Mouse (Mus musculus) mouse trophoblast stem cell (cell line): ENCODE results near the gene Gdpd5.

Source experiments
- in situ Hi-C, 2 experiments: fragments of 300-500 bp; cut with MseI, MboI; formaldehyde crosslinking; loops; 2 replicates in 1 of 2; 3 replicates in 1 of 2; pipeline ENCODE4 v1.15.1; 2025

Gene Gdpd5

DNA sequence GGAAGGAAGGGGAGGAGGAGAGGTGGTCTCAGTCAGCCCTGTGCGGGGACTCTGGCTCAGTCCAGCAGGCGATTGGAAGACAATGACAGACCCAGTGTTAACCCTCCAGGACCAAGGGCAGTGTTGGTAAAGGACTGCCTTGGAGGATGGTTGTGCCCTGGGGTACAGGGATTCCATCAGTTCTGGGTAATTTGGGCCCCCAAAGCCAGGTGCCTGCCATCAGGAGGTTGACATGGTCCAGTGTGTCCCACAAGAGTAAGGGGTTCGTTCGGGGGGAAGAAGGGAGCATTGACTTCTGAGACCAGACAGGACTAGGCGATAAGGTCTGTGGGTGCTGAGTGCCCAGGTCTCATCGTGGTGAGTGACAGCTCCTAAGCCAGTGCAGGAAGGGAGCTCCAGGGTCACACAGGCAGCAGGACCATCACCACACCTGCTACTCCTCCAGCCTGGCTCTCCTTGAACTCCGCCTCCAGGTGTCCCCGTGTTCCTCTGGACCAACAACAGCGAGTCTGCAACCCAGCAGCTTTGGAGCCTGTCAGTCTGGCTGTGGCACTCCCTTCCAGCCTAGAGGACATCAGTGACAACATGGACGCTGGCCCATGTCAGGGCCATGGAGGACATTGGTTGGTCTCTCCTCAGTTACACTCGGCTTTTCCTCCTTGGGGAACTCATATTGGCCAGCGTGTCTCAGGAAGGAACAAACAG, 23.0 kb downstream of the Gdpd5 start:
- in situ Hi-C loops = no loop called here

DNA sequence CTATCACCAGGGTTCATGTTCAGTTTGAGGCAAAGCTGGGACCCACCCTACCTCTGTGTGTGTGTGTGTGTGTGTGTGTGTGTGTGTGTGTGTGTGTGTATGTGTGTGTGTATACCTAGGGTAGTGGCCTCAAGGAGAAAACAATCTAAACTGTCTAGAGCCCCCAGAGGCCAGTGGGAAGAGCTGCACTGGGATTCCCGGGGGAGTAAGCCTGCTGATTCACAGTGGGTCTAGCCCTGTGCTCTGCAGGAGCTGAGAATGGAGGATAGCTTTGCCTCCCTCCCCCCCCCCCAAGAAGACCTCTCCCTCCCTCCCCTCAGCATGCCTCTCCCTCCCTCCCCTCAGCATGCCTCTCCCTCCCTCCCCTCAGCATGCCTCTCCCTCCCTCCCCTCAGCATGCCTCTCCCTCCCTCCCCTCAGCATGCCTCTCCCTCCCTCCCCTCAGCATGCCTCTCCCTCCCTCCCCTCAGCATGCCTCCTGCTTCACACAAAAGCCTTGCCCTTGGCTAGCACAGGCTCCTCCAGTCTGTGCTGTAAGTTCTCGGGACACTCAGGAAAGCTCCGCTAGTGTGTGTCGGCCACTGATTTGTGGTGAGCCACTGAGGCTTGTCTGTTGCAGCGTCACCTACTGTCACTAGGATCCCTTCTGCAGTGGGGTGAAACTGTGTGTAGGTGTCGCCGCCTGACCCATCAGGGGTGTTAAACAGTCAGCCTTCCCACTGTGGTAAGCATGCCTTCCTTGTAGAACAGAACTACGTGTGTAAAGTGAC, 24.4 kb downstream of the Gdpd5 start:
- in situ Hi-C loops = no loop called here

DNA sequence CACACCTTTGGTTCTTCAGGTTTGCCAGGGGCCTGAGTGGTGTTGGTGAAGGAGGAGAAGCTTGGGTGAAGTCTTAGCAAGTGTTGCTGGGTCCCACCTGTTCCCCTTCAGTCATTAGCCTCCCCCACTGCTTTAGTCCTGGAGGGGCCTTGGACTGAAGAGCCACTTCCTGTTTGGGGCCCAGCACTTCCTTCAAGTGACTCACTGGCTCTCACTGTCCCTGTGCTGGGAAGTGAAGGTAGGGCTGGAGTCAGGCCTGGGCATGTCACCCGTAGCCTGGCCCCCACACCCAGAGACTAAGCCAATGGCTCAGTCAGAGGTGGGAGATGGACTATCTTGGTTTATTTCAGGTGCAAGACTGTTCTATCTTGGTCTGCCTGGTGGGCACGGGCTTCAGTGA, 26.4 kb downstream of the Gdpd5 start:
- in situ Hi-C loops = no loop called here

DNA sequence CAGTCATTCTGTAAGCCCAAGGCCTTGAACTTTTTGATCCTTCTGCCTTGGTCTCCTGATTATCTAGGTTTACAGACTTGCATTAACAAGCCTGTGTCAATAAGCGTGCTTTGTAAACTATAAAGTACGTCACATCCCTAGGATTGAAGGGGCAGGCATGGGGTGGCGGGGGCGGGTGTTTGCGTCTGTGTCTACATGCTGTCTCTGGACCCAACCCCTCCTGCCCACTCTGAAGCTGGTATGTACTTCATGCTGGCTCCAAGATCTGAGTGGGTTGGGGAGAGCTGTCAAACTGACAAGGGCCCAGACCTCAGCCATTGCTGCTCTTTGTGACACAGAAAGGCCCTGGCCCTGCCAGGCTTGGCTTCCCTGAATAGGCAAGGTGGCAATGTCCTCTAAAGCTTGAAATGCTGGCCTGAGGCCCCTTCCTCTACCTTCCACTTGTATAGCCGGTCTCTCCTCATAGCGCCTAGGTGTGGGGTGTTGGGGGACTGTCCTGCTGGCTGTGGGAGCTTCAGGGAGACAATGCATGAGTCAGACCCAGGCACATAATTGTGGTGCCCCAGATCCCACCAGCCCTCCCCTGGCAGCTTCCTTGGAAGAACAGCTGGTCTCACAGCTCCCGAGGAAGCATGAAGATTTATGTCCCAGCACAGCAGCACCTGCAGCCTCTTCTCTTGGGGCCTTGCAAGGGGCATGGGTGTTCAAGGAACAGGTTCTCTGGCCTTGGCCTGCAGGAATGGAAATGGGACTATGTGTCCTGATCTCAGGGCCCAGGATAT, 28.4 kb downstream of the Gdpd5 start:
- in situ Hi-C loops = no loop called here

DNA sequence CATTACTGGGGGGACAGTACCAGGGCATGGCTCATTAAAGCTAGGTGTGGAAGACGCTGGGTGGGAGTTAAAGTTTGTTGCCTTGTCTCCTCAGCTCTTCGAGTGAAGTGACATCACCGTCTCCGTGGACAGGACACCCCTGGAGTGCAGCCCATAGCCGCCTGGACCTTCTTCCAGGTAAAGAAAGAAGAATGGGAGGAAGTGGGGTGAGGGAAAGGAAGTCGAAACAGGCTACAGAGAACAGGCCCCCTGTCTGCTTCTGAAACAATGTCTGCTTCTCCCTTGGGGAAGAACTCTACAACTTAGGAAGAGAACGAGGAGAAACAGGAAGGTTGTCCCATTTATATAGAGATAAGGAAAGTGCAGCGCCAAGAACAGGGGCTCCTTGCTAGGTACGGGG, 29.1 kb downstream of the Gdpd5 start:
- in situ Hi-C loops = no loop called here

DNA sequence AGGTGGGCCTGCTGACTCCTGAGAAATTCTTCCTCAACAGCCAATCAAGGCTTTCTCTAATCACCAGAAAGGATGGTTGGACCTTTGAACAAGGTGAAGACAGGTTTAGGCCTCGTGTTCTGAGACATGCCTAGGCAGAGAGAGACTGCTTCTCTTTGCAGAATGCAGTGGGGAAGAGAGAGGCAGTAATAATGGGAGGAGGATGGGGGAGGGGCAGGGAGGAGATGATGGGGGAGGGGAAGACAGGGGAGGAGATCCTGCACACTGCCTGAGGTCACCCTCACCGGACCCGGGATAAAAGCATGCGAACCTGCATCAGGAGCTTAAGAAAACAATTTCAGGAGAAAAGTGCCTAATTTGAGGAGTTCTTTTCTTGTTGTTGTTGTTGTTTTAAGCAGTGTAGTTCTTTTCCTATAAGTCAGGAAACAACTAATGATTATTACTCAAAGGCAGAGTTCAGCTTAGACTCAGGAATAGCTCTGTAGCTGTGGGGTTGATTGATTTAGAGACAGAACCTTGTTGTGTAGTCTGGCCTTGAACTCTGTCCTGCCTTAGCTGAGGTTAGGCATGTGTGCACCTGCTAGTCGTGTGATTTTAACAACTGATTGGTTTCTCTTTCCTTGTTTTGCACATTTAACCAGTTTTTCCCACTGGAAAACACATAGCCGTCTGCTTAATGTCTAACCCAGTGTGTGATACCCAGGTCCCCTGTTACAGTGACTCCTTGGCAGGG, 30.0 kb downstream of the Gdpd5 start:
- in situ Hi-C loops = no loop called here

DNA sequence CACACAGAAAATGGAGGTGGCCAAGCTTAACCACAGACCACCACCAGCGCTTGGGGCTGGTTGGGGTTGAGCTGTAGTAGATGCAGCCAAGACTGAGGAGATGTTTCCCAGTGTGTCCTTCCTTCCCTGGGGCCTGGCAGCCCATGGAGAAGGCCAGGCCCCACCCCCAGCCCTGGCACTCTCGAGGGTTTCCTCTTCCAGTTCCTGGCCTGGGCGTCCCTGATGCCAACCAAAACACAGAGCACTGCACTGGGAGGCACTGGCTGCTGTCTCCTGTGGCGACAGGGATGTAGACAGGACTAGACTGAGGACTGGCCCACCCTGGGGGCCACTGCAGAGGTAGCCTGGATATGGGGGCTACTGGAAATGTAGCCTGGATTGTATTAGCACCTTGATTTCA, 33.8 kb downstream of the Gdpd5 start:
- in situ Hi-C loops = no loop called here

DNA sequence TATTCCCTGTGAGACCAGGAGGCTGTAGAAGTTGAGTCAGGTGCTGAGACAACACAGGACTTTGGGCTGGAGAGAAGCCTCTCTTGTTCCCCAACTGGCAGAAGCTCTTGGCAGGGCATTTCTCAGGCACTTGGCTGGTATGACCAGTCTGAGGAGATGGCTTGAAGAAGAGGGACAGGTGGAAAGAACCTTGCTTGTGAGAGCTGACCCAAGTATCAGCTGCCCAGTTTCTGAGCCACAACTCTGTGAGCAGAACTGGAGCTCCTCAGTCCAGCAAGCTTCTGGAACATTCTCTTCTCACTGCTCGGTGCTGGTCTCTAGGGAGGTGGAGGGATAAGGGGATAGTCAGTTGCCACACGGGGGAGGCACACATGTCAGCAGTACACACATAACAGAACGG, 38.1 kb downstream of the Gdpd5 start:
- in situ Hi-C loops = no loop called here

DNA sequence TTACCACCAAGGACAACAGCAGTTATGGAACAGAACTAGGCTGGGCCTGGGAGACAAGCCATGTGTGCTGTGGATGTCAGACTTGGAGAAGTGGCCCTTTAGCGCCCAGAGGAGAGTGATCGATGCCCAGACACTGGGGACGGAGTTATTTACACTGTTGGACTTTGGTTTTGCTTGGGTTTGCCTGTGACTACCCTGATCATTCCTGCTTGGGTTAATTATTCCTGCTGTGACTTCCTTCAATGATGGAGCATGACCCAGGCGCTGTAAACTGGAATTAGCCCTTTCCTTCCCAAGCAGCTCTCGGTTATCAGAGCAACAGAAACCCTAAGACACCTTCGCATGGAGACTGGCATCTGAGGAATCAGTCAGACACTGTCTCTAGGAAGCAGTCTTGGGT, 39.8 kb downstream of the Gdpd5 start:
- in situ Hi-C loops = no loop called here

DNA sequence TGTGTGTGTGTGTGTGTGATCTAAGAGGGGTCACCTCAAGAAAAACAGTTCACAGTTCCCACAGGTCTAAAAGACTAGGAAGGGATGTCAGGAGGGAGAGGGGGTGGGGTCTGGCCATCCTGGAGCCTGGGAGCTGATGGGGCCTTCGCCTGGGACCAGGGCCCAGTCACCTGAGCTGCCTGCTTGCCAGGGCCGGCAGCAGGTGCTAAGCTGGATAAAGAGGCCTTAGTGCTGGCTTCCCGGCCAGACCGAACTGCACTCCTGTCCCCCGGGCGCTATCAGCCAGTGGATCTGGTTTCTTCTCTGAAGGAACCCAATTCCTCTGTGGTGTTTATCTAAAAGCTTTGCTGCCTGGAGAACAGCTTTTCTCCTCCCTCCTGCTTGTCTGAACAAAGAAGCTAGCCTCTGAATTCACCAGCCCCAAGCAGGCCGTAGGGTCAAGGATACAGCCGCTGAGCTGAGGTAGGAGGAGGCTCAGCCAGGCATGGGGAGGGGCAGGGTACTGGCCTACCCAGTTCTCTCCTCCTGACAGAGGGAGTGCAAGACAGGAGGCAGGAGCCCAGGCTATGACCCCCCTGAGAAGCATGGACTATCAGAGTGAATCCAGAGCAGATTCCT, 43.4 kb downstream of the Gdpd5 start:
- in situ Hi-C loops = no loop called here

DNA sequence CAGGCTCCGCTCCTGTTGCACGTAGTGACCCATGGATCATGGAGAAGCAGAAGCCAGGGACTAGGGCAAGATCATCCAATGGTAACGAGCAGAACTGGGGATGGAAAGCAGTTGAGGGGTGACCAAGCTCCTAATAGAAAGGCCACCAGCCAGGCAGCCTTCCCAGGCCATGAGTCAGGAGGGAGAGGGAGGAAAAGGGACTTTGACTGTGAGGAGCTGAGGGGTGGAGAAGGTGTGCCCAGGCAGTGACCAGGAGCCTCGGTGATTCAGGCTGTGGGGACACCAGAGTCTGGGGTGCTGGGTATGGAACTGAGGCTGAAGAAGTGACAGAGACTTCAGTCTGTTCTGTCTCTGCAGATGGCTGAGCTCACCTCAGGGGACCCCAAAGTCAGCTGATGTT, 44.5 kb downstream of the Gdpd5 start:
- in situ Hi-C loops = no loop called here

DNA sequence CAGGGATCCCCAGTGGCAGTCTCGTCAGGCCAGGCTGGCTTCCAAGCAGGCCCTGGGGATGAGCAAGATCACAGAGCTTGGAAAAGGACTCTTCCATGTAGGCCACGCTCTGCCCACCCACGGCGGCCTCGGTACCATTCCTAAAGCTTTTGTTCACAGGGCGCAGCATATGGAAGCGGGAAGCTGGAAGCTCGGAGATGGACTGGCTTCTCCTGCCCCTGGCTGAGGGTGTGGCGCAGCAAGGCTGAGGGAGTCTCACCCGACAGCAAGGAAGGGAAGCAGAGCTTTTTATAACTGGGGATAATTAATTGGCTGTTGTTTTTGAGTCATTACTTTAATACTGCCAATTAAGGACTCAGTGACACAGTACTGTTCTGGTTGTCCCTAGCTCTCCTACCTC, 45.8 kb downstream of the Gdpd5 start:
- in situ Hi-C loops = no loop called here

DNA sequence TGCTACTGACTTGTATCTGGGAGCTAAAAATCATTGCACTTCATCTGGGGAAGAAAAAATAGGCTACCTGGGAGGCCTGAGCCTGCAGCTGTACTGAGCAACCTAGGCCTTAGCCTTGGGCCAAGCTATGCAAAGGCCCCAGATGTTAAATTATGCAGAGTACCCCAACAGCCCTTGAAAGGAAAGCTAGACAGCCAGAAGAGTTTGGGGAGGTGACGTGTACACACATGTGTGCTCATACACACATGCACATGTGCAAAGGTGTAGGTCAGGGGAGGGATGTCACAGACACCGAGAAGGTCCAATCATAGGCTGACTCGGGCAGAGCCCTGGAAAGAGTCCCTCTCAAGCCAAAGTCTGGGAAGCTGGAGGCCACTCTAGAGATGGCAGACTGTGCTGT, 46.8 kb downstream of the Gdpd5 start:
- in situ Hi-C loops = no loop called here

DNA sequence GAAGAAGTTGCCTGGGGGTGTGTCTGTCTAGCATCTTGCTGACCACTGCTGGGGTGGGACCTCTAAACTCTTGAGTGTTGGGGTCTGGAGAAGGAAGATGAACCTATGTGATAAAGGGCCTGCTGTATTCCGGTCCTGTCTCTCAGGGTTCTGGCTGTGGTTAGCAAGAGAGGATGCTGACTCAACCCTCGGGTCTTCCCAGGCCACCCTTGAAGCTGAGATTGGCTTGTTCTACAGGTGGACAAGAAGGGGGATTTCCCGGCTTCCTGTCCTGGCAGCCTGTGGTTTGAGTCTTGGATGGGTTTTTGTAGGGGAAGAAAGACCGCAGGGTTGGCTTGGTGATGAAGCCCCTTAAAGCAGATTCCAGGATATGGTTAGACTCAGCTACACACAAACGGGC, 47.6 kb downstream of the Gdpd5 start:
- in situ Hi-C loops = no loop called here

DNA sequence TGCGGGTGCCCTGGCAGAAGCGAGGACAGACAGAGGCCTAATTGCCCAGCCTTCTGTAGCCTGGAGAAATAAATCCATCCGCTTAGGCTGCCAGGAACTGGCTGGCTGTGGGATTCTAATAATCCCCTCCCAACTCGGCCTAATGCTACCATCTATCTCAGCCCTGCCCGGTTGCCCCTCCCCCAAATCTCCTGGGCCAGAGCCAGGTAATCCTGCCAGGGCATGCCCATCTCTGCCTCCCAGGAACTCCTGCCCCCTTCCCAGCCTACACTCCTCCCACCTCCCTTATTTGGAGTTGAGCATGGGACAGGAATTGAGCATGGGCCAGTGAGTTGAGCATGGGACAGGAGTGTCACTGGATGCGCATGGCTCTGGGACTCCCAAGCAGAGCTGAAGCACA, 48.6 kb downstream of the Gdpd5 start:
- in situ Hi-C loops = no loop called here

DNA sequence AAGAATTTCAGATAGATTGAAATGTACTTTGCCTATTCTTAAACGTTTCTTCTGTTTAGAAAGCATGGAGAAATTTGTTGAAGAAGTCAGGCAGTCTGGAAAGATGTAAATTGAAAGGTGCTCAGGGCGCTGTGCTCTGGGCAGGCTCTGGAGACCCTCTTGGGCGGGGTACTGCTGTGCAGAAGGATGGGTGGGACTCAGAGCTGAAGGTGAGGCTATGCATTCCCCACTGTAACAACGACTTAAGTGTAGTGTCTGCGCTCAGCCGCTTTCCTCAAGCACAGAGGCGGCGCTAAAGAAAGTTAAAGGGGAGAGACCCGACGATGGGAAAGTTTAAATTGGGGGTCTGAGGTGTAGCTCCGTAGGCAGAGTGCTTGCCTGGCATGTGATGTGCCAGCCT, 49.0 kb downstream of the Gdpd5 start:
- in situ Hi-C loops = no loop called here

DNA sequence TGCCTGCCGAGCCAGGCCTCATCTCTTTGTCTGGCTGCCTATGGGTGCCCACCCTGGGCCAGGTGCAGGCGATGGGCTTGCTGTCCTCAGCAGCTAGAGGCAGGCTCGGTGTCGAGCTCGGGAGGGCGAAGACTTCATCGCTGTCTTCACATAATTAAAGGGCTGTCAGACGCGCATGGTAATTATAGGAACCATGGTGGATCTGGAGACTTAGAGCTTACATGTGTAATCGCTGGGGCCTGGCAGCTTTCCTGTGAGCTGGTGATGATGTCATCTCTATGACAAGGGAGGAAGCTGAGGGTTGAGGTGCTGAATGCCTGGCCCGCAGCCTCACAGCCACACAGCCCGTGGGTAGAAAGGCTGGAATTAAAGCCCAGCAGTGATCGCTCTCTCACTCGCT, 51.0 kb downstream of the Gdpd5 start:
- in situ Hi-C loops = no loop called here

DNA sequence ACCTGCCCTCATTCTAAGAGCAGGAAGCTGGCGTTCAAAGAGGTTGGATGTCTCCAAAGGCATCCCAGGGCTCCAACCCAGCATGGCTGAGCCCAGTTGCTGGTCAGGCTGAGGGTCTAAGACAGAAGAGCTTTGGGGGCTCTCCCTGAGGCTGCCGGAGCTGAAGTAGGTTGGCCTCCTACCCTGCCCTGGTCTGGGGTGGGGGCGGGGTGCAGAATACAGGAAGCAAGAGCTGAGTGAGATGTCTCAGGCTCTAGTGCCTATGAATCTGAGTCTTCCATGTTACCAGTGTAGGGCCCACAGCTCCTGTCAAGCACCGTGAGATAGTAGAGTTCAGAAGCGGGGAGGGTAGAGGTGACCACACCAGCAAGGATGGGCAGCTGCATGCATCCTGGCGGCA, 51.6 kb downstream of the Gdpd5 start:
- in situ Hi-C loops = no loop called here

DNA sequence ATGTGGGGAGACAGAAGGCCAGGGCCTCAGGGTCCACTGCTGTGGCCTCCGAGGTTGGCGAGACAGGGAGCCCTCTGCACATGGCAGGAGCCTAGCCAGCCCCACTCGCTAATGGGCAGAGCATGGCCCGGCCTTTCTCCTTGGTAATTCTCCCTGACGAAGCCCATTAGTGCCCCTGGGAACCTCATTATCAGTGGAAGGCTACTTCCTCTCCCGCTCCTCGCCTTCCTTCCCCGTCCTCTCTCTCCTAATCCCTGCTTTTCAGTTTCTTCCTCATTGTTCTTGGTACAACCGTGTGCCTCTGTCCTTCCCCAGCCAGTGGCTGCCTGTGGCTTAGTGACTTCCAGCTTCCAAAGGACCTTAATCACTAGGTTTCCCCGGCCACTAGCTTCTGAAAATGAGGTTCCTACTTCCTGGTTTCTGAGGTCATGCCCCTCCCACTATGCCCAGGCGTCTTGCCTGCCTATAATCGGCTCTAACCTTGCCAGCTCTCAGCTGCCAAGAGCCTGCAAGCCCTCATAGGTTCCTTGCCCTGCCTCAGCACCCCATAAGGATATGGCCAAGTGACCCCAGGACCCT, 53.5 kb downstream of the Gdpd5 start:
- in situ Hi-C loops = no loop called here

DNA sequence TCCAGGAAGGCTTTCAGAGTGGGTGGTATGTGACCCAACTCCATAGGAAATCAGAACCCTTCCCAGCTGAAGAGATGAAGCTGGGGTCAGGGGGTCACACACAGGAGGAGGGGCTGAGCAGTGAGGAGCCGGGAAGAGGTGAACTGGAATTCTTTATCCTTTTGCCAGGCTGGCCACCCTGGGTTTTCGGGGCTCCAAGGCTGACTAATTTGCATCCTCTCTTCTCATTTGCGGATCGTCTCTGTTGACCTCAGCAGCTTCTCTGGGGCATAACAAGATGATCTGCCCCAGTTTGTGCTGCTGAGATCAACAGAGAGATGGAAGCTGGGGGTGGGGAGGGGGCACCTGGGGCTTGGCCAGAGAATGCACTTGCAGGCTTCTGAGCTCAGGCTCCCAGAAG, 55.3 kb downstream of the Gdpd5 start:
- in situ Hi-C loops = no loop called here

DNA sequence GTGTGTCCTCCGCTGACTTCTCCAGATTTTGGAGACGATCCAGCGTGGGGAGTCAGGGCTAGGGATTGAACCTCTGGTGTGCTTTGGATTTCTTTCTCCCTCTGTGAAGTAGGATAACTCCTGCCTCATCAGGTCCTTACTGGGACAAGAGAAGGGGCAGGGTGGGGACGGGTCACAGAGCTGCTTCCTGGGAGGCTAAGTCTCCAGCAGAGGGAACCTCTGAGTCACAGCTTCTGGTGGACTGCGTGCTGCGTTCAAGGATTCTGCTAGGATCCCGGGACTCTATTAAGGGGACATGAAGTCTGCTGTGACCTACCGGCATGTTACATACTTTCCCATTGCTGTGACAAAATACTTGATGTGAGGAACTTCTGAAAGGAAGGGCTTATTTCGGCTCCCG, 57.7 kb downstream of the Gdpd5 start:
- in situ Hi-C loops = no loop called here
